Mouse (Mus musculus) MEL (cell line): ENCODE measurements around the gene Arl14ep.

Experiments
- BHLHE40 ChIP-seq: IDR thresholded peaks from 2 replicates; pipeline ENCODE4 v1.6.1; 2012; ENCODE audit warnings: low read depth, mild to moderate bottlenecking, inconsistent platforms, low read length, improper control_type of control experiment, borderline replicate concordance
- CTCF ChIP-seq, 3 experiments: IDR thresholded peaks in 2 of 3; conservative IDR thresholded peaks in 1 of 3; 2 replicates each; pipeline ENCODE4 v1.5.1; 2011 to 2012; ENCODE audit warnings: low read length in 3 of 3, low read depth in 2 of 3, mild to moderate bottlenecking in 2 of 3, improper control_type of control experiment in 1 of 3, inconsistent platforms in 1 of 3, mixed read lengths in 1 of 3, moderate library complexity in 1 of 3; ENCODE audit not compliant: control insufficient read depth in 1 of 3, insufficient read depth in 1 of 3, poor library complexity in 1 of 3, severe bottlenecking in 1 of 3
- EP300 ChIP-seq, 2 experiments: IDR thresholded peaks; 2 replicates each; pipeline ENCODE4 v1.6.1; 2011; ENCODE audit warnings: improper control_type of control experiment in 2 of 2, low read length in 2 of 2, low read depth in 1 of 2, mild to moderate bottlenecking in 1 of 2
- HCFC1 ChIP-seq: IDR thresholded peaks from 2 replicates; pipeline ENCODE4 v1.6.1; 2012; ENCODE audit warnings: low read depth, mild to moderate bottlenecking, inconsistent platforms, low read length, improper control_type of control experiment, moderate library complexity
- MAFK ChIP-seq: IDR thresholded peaks from 2 replicates; pipeline ENCODE4 v1.6.1; 2011; ENCODE audit warnings: low read depth, mild to moderate bottlenecking, low read length, improper control_type of control experiment, borderline replicate concordance
- POLR2A ChIP-seq, 2 experiments: IDR thresholded peaks; 2 replicates each; pipeline ENCODE4 v1.6.1; 2011 to 2012; ENCODE audit warnings: low read length in 2 of 2, mild to moderate bottlenecking in 2 of 2, control low read depth in 1 of 2, improper control_type of control experiment in 1 of 2, low read depth in 1 of 2, moderate library complexity in 1 of 2; ENCODE audit not compliant: control insufficient read depth in 1 of 2, insufficient read depth in 1 of 2, poor library complexity in 1 of 2
- TBP ChIP-seq: IDR thresholded peaks from 2 replicates; pipeline ENCODE4 v1.8.0; 2011; ENCODE audit warnings: low read depth, low read length, improper control_type of control experiment
- TCF12 ChIP-seq: IDR thresholded peaks from 2 replicates; pipeline ENCODE4 v1.6.1; 2014; ENCODE audit warnings: low read depth, mild to moderate bottlenecking, inconsistent platforms, low read length, improper control_type of control experiment, moderate library complexity
- USF2 ChIP-seq, 2 experiments: IDR thresholded peaks; 2 replicates each; pipeline ENCODE4 v1.6.1; 2011 to 2012; ENCODE audit warnings: improper control_type of control experiment in 2 of 2, low read length in 2 of 2, borderline replicate concordance in 1 of 2, inconsistent platforms in 1 of 2, low read depth in 1 of 2, mild to moderate bottlenecking in 1 of 2; ENCODE audit not compliant: insufficient read depth in 1 of 2
- ZMIZ1 ChIP-seq: IDR thresholded peaks from 2 replicates; pipeline ENCODE4 v1.6.1; 2012; ENCODE audit warnings: low read depth, mild to moderate bottlenecking, inconsistent platforms, low read length, improper control_type of control experiment, moderate library complexity
- ZNF384 ChIP-seq: IDR thresholded peaks from 2 replicates; pipeline ENCODE4 v1.6.1; 2012; ENCODE audit warnings: low read depth, mild to moderate bottlenecking, inconsistent platforms, low read length, improper control_type of control experiment

DNA sequence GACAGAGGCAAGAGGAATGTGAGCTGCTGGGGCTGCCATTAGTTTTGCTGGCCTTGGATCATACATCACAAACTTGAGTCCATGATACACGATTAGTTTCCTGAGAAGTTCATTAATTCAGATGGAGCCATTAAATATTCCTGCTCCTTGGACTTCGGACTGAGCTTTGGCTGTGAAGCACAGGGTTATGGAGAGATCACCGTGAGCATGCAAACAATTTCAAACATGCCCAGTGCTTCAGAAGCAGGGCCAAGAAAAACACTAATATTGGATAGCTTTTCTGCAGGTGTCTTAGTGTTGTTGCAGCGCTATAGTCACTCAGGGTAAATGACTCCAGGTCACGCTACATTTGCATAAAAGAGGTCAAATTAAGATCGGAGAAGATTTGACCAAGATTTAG is 15.3 kb downstream of the Arl14ep start:
- TF ChIP-seq CTCF (IDR thresholded peaks at IDR 0.05 in 2 of 3, conservative IDR thresholded peaks at IDR 0.05 in 1 of 3; ENCODE audit: control insufficient read depth in 1 of 3, insufficient read depth in 1 of 3, low read depth in 2 of 3, low read length in 3 of 3, poor library complexity in 1 of 3, severe bottlenecking in 1 of 3) = no peak
- no peak for TF ChIP-seq TCF12
- no peak for TF ChIP-seq HCFC1
- no peak for TF ChIP-seq TBP
- TF ChIP-seq EP300 (IDR thresholded peaks at IDR 0.05; ENCODE audit: low read depth in 1 of 2, low read length in 2 of 2) = no peak
- no peak for TF ChIP-seq MAFK
- no peak for TF ChIP-seq USF2 (IDR thresholded peaks at IDR 0.05; ENCODE audit: borderline replicate concordance in 1 of 2, insufficient read depth in 1 of 2, low read depth in 1 of 2, low read length in 2 of 2)
- TF ChIP-seq POLR2A (IDR thresholded peaks at IDR 0.05; ENCODE audit: control insufficient read depth in 1 of 2, insufficient read depth in 1 of 2, low read depth in 1 of 2, low read length in 2 of 2, poor library complexity in 1 of 2) = no peak
- TF ChIP-seq ZNF384 = no peak
- TF ChIP-seq ZMIZ1 = no peak
- TF ChIP-seq BHLHE40 = no peak
